Mouse (Mus musculus) forebrain, embryonic 13.5 days (tissue): ENCODE results near the gene Slco3a1. TPM values are rescaled to one million over a fixed set of nuclear protein-coding genes. Genes with fewer than 3 reads are reported as not detected.

Experiments used
- ATAC-seq: fragments of 200-750 bp; cut with Nextera tagmentation; 2 replicates; pipeline ENCODE4 v1.8.0; 2017
- H3K27ac ChIP-seq: fragments of 300-500 bp; sonication (generic); 2 replicates; pipeline ENCODE4 v1.5.1; 2015; ENCODE audit warnings: inconsistent platforms, mild to moderate bottlenecking, moderate library complexity
- H3K27me3 ChIP-seq: fragments of 300-500 bp; sonication (generic); 2 replicates; pipeline ENCODE4 v1.6.1; 2015; ENCODE audit warnings: mild to moderate bottlenecking, inconsistent platforms
- H3K36me3 ChIP-seq: fragments of 300-500 bp; sonication (generic); 2 replicates; pipeline ENCODE4 v1.6.1; 2015; ENCODE audit warnings: mild to moderate bottlenecking, inconsistent platforms; ENCODE audit not compliant: poor library complexity, severe bottlenecking
- H3K4me1 ChIP-seq: fragments of 300-500 bp; sonication (generic); 2 replicates; pipeline ENCODE4 v1.6.1; 2015; ENCODE audit warnings: inconsistent platforms
- H3K4me2 ChIP-seq: fragments of 300-500 bp; sonication (generic); 2 replicates; pipeline ENCODE4 v1.6.1; 2015; ENCODE audit warnings: inconsistent platforms, mild to moderate bottlenecking, moderate library complexity
- H3K4me3 ChIP-seq: fragments of 300-500 bp; sonication (generic); 2 replicates; pipeline ENCODE4 v1.5.1; 2015; ENCODE audit warnings: mild to moderate bottlenecking, inconsistent platforms
- H3K9ac ChIP-seq: fragments of 300-500 bp; sonication (generic); 2 replicates; pipeline ENCODE4 v1.6.1; 2015; ENCODE audit warnings: mild to moderate bottlenecking, inconsistent platforms
- H3K9me3 ChIP-seq: fragments of 300-500 bp; sonication (generic); replicated peaks from 2 replicates; pipeline ENCODE4 v1.6.1; 2016; ENCODE audit warnings: inconsistent platforms
- WGBS: fragments of 180-500 bp; shearing (Covaris S2); methylation state at CpG from one replicate; pipeline ENCODE4 v1.1.7; 2015; 5-methylcytosine and 5-hydroxymethylcytosine counted together
- polyA plus RNA-seq: library from polyadenylated mRNA; unstranded; fragments of >200 nt; fragmentation: Nextera tagmentation; extraction: Ambion mirVana; gene quantifications from 2 replicates; pipeline ENCODE4 v1.2.1, GENCODE M21; 2015

Slco3a1 gene
- polyA plus RNA-seq, 1 experiment from 2014 or later, result 14.0 TPM

DNA sequence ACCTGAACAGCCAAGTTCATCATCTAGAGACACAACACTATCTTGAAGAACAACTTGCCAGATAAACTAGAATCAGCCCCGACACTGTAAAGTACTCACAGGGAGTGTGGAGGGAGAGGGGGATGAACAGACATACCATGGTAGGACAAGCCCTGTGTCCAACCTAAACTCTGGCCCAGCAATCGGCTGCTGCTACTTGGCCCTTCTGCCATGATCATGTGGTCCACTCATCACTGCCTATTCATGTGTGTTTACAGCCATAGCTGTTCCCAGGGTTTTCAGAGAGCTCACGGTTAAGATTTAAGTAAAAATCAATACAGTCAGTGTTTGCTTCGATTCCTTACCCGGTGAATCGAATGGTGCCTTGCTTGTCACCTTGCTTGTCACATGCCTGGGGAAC, 7.9 kb downstream of the Slco3a1 start:
- Histone ChIP-seq H3K9me3 (no peaks in the 10 kb centered on the region), H3K4me3 (no peak overlapping the region), H3K4me2 (no peak overlapping the region), H3K4me1 (peaks cover 3% of the 10 kb centered on the region; the same call in 1 of the 2 replicates), H3K27ac (no peak overlapping the region), H3K9ac (no peak overlapping the region), H3K36me3 (no peaks in the 10 kb centered on the region), H3K27me3 (peaks cover under 1% of the 10 kb centered on the region; the same call in 1 of the 2 replicates)
- WGBS, result 89% methylated on average over 6 of the region's 6 CpGs
- no peak for ATAC-seq

DNA sequence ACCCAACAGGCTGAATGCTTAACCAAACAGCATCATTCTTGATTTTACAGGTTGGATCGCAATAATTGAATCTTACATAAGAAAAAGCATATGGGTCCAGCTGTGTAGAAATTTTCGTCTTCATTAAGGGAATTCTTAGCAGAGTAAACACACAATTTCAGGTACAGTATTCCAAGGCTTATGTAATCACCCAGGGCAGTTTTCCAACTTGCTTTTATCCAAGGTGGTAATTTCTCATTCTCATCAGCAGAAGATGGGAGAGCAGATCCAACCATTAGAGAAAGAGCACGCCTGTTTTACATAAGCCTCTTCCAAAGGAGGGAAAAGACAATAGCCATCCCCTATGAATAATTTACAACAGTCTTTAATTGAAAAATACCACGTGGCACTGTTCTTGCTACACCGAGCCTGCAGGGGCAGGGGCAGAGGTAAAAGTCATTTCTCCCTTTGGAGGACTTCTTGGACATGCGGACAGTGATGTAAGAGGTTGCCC, 9.0 kb downstream of the Slco3a1 start:
- ATAC-seq, result no peak
- H3K36me3 ChIP-seq, result no peaks in the 10 kb centered on the region
- 70% methylated on average over 6 of the region's 6 CpGs for WGBS
- H3K4me2 ChIP-seq, result no peak overlapping the region
- no peaks in the 10 kb centered on the region for H3K4me1 ChIP-seq
- no peaks in the 10 kb centered on the region for H3K9me3 ChIP-seq
- no peak overlapping the region for H3K4me3 ChIP-seq
- H3K27me3 ChIP-seq, result no peaks in the 10 kb centered on the region
- no peak overlapping the region for H3K9ac ChIP-seq
- no peak overlapping the region for H3K27ac ChIP-seq

DNA sequence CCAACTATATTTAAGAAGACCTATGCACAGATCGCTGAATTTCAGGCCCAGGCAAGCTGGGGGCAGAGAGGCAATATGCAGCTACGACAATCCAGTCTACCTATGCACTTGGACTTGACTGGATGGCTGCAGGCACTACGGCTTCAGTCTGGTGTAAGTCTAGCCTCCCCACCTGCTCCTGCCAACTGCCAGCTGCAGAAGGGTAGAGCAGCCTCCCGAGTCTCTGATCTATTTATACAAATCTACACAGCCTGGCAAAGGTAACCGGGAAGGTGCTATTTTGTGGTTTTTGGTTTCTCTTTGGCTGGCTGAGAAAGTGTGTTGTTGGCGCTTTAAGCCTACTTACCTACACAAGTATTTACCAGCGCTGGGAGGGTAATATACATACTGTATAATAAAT, 10.3 kb downstream of the Slco3a1 start:
- H3K4me3 ChIP-seq, result no peak overlapping the region
- H3K27me3 ChIP-seq, result no peaks in the 10 kb centered on the region
- no peak overlapping the region for H3K9ac ChIP-seq
- no peaks in the 10 kb centered on the region for H3K36me3 ChIP-seq
- H3K4me1 ChIP-seq, result no peaks in the 10 kb centered on the region
- H3K27ac ChIP-seq, result no peak overlapping the region
- WGBS, result 90% methylated on average over 7 of the region's 7 CpGs
- ATAC-seq, result no peak
- no peak overlapping the region for H3K4me2 ChIP-seq
- no peaks in the 10 kb centered on the region for H3K9me3 ChIP-seq

DNA sequence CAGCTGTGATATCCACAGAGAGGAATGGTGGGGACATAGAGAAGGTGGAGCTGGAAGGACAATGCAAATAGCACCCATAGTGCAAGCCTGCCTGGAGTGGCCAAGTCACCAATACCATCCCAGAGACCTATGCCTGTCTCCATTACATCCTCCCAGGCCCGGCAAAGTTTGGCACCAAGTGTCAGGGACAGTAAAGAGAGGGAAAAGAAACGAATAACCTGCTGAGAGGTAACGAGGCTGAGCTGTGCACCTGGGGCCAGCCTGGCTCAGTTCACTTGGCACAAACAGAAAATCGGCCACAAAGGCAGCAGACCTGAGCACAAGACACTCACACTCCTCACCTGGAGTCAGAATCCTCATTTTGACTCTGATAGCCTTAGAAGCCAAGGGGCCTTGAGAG, 12.6 kb downstream of the Slco3a1 start:
- Histone ChIP-seq H3K27ac (no peak overlapping the region), H3K9me3 (no peaks in the 10 kb centered on the region), H3K27me3 (no peaks in the 10 kb centered on the region), H3K4me1 (no peaks in the 10 kb centered on the region), H3K4me3 (no peak overlapping the region), H3K9ac (no peak overlapping the region), H3K36me3 (no peaks in the 10 kb centered on the region), H3K4me2 (no peak overlapping the region)
- ATAC-seq, result no peak
- 37% methylated on average over 4 of the region's 4 CpGs for WGBS

DNA sequence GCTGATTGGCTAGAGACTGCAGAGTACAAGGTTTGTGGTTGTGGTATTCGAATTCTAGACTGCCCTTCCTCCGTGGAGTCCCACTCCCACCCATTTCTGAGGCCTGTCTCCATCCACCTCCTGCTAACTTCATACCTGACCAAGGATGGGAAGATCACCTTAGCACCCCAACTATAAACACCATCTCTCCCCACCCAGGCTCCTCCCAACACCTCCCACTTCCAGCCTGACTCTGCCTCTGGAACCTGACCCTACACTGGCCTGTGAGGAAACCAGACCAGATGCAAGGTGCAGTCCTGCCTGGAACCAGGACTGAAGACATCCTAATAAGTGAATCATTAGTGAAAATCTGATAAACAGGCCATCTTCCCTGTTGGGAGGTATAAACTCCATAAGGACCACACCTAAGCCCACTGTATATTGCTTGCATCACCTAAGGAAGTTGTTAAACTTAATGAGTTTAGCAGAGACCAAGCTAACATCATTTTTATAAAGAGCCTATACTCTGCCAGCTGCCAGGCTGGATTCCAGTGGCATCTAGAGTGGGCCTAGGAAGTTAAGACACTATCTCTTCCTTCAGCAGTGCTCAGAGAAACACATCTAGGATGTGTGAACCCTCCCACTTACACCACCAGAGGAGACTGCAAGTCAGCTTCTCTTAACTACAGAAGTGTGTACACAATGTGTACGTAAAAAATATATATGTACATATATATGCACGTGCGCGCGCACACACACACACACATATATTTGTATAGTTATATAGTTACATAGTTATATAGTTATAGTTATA, 13.5 kb downstream of the Slco3a1 start:
- no peak overlapping the region for H3K27ac ChIP-seq
- 90% methylated on average over 7 of the region's 7 CpGs for WGBS
- no peak for ATAC-seq
- H3K9ac ChIP-seq, result no peak overlapping the region
- H3K27me3 ChIP-seq, result no peaks in the 10 kb centered on the region
- no peaks in the 10 kb centered on the region for H3K9me3 ChIP-seq
- H3K36me3 ChIP-seq, result no peaks in the 10 kb centered on the region
- no peaks in the 10 kb centered on the region for H3K4me1 ChIP-seq
- H3K4me3 ChIP-seq, result no peak overlapping the region
- H3K4me2 ChIP-seq, result no peak overlapping the region

DNA sequence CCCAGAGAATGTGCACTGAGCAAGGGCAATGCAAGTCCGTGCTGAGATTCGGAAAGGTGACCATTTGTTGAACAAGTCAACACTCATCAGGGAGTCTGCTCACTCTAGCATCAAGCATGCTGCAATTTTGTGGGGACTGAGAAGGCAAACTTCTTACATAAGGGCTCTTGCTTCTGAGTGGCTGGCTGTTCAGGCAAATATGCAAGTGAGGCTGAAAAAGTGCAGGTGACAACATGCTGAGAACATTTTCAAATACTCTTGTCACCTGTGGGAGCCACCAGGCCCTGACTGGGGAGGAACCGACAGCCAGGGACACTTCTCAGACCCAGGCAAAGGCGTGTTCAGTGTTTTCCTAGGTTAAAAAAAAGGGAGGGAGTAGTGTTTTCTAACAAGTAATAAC, 18.4 kb downstream of the Slco3a1 start:
- H3K27me3 ChIP-seq, result no peaks in the 10 kb centered on the region
- no peaks in the 10 kb centered on the region for H3K9me3 ChIP-seq
- no peak for ATAC-seq
- H3K4me1 ChIP-seq, result no peaks in the 10 kb centered on the region
- H3K27ac ChIP-seq, result no peak overlapping the region
- H3K36me3 ChIP-seq, result no peaks in the 10 kb centered on the region
- H3K9ac ChIP-seq, result no peak overlapping the region
- H3K4me2 ChIP-seq, result no peak overlapping the region
- WGBS, result 86% methylated on average over 4 of the region's 4 CpGs
- no peak overlapping the region for H3K4me3 ChIP-seq

DNA sequence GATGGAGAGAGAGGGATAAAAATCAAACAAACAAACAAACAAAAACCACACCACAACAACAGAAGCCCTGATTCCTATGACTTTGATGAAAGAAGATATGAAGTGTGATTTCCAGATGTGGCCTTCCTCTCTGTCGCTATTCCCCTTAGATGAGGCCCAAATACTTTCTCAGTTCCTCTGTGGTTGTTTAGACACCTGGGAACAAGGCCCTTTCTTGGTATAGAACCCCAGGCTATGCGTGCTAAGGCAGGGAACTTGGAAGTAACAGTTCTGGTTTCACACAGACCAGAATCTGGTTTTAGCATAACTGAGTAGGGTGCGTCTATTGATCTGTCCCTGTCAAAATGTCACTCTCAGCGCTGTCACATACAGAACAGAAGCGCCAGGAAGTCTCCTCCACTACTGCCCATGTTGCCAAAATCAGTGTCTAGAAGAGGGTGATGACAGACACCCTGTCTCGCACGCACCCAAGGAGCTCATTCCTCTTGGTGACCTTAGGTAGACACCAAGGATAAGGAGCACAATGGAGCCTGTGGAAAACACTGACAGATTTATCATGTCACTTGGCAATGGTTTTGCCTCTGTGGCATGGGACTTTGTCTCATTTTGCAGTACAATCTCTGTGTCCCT, 23.0 kb downstream of the Slco3a1 start:
- no peaks in the 10 kb centered on the region for H3K4me1 ChIP-seq
- 91% methylated on average over 7 of the region's 7 CpGs for WGBS
- ATAC-seq, result no peak

DNA sequence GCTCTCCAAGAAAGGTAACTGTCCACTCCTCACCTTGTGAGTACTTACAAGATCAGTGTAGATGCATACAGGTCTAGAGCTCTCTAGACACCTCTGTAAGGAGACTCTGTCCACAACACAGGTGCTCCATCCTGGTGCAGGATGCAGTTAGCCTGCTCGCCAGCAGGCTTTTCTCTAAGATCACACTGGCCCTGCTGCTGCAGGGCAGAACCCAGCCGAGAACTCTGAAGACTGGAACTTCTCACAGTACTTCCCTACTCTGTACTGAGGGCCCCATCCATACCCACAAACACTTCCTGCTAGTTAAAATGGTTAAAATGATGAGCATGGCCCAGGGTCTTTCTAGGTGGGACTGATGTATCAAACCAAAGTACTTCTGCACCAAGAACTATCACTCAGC, 24.7 kb downstream of the Slco3a1 start:
- H3K27me3 ChIP-seq, result no peaks in the 10 kb centered on the region
- H3K9me3 ChIP-seq, result no peaks in the 10 kb centered on the region
- H3K4me2 ChIP-seq, result no peak overlapping the region
- no peaks in the 10 kb centered on the region for H3K4me1 ChIP-seq
- no peaks in the 10 kb centered on the region for H3K36me3 ChIP-seq
- 76% methylated on average over 2 of the region's 2 CpGs for WGBS
- ATAC-seq, result no peak
- H3K9ac ChIP-seq, result no peak overlapping the region
- no peak overlapping the region for H3K27ac ChIP-seq
- no peak overlapping the region for H3K4me3 ChIP-seq

More for the DNA sequence above, 23.0 kb downstream of the Slco3a1 start:
- H3K27ac ChIP-seq, result no peak overlapping the region
- no peak overlapping the region for H3K9ac ChIP-seq
- H3K4me3 ChIP-seq, result no peak overlapping the region
- no peaks in the 10 kb centered on the region for H3K27me3 ChIP-seq
- H3K4me2 ChIP-seq, result no peak overlapping the region
- no peaks in the 10 kb centered on the region for H3K9me3 ChIP-seq
- H3K36me3 ChIP-seq, result no peaks in the 10 kb centered on the region

DNA sequence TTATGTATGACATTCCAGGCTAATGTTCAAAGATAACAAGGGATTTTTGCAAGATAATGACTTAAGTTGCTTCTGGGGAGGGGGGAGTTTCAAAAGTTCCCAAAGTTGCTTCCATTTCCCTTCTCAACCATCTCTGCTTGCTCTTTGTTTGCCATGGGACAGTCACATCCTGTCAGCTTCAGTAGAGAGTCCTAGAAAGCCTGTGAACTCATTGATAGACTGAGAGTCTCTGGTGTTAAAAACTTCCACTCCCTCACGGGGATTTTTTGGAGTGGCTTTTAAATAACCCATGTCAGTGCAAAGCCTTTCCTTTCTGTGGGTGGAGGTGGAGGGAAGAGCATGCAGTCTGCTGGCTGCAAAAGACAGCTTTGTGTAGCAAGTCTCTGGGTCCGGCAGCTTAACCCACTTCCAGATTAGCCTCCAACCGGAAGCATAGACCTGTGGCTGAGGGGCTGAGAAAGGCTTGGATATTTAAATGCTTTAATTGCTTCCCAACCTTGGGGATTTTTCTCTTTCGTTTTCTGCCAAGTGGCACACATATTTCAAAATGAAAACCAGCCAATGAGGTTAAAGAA, 25.3 kb downstream of the Slco3a1 start:
- H3K27ac ChIP-seq, result no peak overlapping the region
- WGBS, result 58% methylated on average over 4 of the region's 4 CpGs
- no peaks in the 10 kb centered on the region for H3K4me1 ChIP-seq
- H3K9ac ChIP-seq, result no peak overlapping the region
- ATAC-seq, result no peak
- no peaks in the 10 kb centered on the region for H3K36me3 ChIP-seq
- H3K4me3 ChIP-seq, result no peak overlapping the region
- no peaks in the 10 kb centered on the region for H3K9me3 ChIP-seq
- no peak overlapping the region for H3K4me2 ChIP-seq
- H3K27me3 ChIP-seq, result no peaks in the 10 kb centered on the region

DNA sequence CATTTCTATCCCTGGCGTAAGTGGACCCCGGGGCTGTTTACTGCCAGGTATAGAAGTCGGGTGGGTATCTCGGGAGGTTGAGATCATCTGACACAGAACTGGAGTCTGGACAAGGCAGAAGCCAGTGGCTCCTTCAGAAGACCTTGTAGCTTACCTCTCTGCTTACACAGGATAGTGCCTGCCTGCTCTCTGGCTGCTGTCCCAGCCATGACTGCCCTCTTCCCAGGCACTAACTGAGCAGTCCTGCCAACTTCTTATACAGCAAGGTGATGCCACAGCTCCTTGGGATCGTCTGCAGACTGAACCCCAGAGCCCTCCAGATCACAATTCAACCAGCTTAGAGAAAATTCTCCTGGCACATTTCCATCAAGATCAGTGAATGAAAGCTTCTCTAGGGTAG, 26.4 kb downstream of the Slco3a1 start:
- H3K27me3 ChIP-seq, result no peaks in the 10 kb centered on the region
- no peak overlapping the region for H3K4me3 ChIP-seq
- no peak for ATAC-seq
- H3K27ac ChIP-seq, result no peak overlapping the region
- no peaks in the 10 kb centered on the region for H3K36me3 ChIP-seq
- H3K9me3 ChIP-seq, result no peaks in the 10 kb centered on the region
- 91% methylated on average over 5 of the region's 5 CpGs for WGBS
- no peak overlapping the region for H3K4me2 ChIP-seq
- no peak overlapping the region for H3K9ac ChIP-seq
- no peaks in the 10 kb centered on the region for H3K4me1 ChIP-seq

DNA sequence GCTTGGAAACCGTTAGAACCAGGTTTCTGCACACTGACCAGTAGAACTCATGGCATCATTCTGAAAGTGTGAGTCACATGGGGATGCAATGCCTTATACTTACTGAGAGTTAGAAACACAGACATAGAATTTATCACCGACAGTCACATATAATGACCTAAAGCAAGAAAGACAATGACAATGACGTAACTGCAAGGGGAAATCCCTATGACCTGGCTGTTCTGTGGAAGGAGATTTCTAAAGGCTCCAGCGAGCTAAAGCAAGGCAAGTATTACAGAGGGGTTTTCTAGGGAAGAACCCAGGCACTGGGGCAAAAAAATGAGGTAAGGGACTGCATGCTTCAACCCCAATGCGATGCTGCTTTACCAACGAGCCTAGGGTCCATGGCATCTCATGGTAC, 26.9 kb downstream of the Slco3a1 start:
- no peaks in the 10 kb centered on the region for H3K9me3 ChIP-seq
- H3K36me3 ChIP-seq, result no peaks in the 10 kb centered on the region
- H3K27ac ChIP-seq, result no peak overlapping the region
- no peak overlapping the region for H3K4me2 ChIP-seq
- H3K27me3 ChIP-seq, result no peaks in the 10 kb centered on the region
- H3K4me3 ChIP-seq, result no peak overlapping the region
- no peak overlapping the region for H3K9ac ChIP-seq
- WGBS, result 88% methylated on average over 6 of the region's 6 CpGs
- ATAC-seq, result no peak
- H3K4me1 ChIP-seq, result no peaks in the 10 kb centered on the region

DNA sequence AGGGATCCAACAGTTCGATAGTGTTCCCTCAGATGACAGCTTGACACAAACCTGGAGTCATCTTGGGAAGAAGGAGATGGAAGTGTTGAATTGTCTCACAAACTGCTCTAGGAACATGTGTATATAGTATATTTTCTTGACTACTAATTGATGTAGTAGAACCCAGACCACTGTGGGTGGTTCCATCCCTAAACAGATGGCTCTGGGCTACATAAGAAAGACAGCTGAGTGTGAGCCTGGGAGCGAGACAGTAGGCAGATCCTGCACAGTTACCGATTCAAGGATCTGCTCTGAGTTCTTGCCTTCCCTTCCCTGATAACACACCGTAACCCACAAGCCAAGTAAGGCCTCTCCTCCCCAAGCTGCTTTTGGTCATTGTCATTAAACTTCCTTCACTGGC, 28.6 kb downstream of the Slco3a1 start:
- Histone ChIP-seq H3K4me3 (no peak overlapping the region), H3K36me3 (no peaks in the 10 kb centered on the region), H3K9ac (no peak overlapping the region), H3K4me1 (no peaks in the 10 kb centered on the region), H3K9me3 (no peaks in the 10 kb centered on the region), H3K27ac (no peak overlapping the region), H3K4me2 (no peak overlapping the region), H3K27me3 (no peaks in the 10 kb centered on the region)
- no peak for ATAC-seq
- 85% methylated on average over 4 of the region's 4 CpGs for WGBS
